Mouse (Mus musculus): ENCODE measurements at regions not wholly inside any gene's neighbourhood (a gene's known extent, or its start where the extent isn't known, plus 50 kb on each side); places are given as distances from the start of the nearest gene placed in this dataset.

GRCm38 (mm10) chr15:5507545-5507913 is 263.5 kb upstream of the Ptger4 start:
- DNase-seq (ENCODE audit: low spot score in 2 of 2) = no peak

DNA sequence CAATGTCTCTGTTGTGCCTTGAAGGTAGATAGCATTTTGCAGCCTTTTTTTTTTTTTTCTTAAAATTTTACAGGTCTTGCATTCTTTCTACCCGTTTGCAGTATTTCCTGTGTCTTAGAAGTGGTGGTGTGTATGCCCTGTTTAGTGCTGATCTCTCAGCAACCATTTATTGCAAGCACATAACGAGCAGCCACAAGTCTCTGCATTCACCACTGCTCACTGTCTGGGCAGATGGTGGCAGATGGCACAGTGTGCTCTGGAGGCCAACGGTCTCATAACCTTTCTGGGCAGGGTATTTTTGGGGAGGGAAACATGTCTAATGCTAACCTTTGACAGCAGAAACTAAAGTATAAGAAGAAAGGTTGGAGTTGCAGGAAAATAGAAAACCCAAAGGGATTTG is 266.1 kb upstream of the Ptger4 start:
- no peak for DNase-seq (ENCODE audit: low spot score in 2 of 2)

DNA sequence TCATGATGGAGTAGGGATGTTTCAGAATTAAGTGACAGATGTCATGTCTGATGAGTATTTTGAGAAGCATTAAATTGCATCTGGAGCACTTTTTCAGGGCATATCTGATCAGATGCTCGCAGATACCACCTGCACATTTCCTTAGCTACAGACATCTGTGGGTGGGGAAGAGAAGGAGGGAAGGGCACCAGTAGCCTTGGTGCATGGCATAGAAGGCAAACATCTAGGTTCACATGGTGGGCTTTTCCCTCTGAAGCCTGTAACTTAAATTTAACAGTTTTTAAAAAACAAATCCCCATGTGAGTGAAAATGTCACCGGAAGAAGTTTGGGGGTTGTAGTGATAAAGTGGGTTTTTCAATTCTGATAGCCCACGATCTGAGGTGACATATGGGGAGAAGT is 267.1 kb upstream of the Ptger4 start:
- no peak for DNase-seq (ENCODE audit: low spot score in 2 of 2)

- no peak for DNase-seq (ENCODE audit: low spot score in 2 of 2)
Observed at GRCm38 (mm10) chr15:5512546-5512945, 268.6 kb upstream of the Ptger4 start.

DNA sequence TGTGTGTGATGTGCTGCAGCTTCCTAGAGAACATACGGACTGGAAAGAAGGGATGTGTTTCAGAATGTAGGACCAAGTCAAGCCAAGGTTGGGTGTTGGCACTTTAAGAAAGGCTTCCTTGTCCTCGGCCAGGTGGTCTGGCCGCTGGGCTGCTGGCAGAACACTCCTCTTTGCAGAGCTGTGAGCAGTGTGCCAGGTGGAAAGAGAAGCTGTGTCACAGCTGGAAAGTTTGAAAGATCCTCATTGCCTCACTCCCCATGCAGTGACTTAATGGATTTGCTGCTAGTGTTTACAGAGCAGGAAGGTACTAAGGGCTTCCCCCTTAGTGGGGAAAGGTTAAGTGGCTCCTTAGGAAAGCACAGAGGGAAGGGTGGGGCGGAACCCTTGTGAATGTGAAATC is 269.2 kb upstream of the Ptger4 start:
- no peak for DNase-seq (ENCODE audit: low spot score in 2 of 2)

DNA sequence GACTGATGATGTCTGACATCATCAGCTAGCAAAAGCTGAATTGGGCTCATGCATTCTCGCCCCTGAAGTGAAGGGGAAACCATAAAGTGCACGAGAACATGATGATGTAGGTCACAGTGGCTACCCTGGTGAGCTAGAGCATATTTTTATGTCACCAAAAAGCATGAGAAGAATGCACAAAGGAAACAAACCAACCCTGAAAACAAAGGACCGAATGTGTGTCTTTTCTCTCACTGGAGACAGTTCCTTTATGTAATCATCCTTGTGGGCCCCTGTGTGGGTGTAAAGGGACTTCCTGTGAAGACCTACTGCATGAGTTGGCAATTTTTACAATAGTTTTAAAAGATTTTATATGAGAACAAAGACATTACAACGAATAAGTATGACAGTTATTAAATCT is 270.2 kb upstream of the Ptger4 start:
- no peak for DNase-seq (ENCODE audit: low spot score in 2 of 2)

- no peak for DNase-seq (ENCODE audit: low spot score in 2 of 2)
Observed at GRCm38 (mm10) chr15:5517244-5517966, 273.4 kb upstream of the Ptger4 start.

- DNase-seq (ENCODE audit: low spot score in 2 of 2) = no peak
Observed at GRCm38 (mm10) chr15:5519552-5519951, 275.6 kb upstream of the Ptger4 start.

DNA sequence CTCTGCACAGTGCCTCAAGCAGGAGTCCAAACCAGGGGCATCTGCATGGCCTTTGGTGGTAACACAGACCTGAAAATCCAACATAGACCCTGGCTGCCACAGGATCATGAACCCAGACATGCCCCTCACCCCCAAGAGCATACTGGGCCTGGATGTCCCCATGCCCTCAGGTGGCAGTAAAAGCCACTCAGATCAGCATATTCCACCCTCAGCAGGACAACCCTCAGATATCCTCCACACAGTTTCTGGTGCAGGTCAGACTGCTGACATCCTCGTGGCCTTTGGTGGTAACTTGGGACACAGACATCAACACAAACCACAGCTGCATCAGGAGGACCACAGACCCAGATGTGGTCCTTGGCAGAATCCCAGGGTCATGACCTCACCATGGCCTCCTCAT is 276.0 kb upstream of the Ptger4 start:
- no peak for DNase-seq (ENCODE audit: low spot score in 2 of 2)

- no peak for DNase-seq (ENCODE audit: low spot score in 2 of 2)
Observed at GRCm38 (mm10) chr15:5528619-5529018, 284.6 kb upstream of the Ptger4 start.

DNA sequence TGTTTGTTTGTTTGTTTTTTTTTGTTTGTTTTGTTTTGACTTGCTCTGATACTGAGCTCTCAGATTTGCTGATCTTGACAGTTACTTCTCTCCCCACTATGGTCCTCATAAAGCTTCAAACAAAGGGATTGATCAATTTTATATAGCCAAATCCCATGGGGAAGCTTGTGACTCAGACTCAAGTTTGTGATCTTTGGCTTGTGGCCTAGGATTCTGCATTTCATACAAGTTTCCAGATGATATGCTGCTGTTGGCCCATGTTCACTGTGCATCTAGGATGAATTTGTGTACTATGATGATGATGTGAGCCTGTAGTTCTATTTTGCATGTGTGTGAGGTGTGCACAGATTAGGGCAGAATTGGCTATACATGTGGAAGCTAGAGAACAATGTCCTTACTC is 289.7 kb upstream of the Ptger4 start:
- no peak for DNase-seq (ENCODE audit: low spot score in 2 of 2)

- no peak for DNase-seq (ENCODE audit: low spot score in 2 of 2)
Observed at GRCm38 (mm10) chr15:5537432-5537831, 293.4 kb upstream of the Ptger4 start.

GRCm38 (mm10) chr15:5539301-5539928 is 295.4 kb upstream of the Ptger4 start:
- no peak for DNase-seq (ENCODE audit: low spot score in 2 of 2)

DNA sequence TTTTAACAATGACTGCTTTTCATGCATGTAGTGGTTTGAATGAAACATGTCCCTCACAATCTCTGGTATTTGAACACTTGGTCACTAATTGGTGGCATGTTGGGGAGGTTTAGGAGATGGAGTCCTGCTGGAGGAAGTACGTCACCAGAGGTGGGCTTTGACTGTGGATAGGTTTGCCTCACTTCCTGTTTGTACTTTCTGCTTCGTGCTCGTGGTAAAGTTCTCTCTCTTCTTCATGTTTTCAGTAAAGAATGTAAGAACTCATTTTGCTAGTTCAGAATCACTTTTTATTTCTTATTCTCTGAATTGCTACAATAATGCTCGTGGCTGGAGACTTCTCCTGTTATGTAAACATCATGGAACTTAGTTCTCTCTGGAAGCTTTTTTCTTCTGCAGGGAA is 310.5 kb upstream of the Ptger4 start:
- DNase-seq (ENCODE audit: low spot score in 2 of 2) = no peak

DNA sequence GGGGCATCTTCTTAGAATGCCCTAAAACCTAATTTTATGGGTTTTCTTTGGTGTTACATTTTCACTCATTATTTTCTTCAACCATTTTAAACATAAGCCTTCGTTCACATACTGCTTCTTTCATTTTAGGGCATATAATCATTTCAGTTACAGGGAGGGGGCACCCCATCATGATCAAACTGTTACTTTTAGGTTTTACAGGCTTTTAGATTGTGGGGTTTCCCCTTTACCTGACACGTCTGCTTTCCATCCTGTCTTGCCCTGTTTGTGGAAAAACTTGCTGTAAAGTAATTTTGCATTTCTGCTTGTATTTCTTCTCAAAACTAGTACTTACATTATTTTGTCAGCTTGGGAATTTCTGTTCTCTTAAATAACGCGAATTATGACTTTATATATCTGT is 310.9 kb upstream of the Ptger4 start:
- DNase-seq (ENCODE audit: low spot score in 2 of 2) = no peak

GRCm38 (mm10) chr15:5555381-5556066 is 311.5 kb upstream of the Ptger4 start:
- DNase-seq (ENCODE audit: low spot score in 2 of 2) = no peak

DNA sequence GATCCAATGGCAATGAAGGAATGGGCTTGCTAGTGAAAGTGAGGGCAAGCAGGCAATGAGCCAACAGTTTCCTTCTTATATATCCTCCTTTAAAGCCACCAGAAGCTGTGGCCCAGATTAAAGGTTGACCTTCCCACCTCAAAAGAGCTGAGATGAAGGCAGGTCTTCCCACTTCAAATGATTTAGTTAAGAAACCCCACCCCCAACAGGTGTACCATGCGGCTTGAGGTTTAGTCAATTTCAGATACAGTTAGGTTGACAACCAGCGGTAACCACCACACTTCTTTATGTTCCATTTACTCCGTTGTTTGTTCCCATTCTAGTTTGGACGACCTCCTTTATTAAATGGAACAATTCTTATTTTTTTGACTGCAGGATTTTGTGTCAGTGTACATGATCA is 317.8 kb upstream of the Ptger4 start:
- DNase-seq (ENCODE audit: low spot score in 2 of 2) = no peak

DNA sequence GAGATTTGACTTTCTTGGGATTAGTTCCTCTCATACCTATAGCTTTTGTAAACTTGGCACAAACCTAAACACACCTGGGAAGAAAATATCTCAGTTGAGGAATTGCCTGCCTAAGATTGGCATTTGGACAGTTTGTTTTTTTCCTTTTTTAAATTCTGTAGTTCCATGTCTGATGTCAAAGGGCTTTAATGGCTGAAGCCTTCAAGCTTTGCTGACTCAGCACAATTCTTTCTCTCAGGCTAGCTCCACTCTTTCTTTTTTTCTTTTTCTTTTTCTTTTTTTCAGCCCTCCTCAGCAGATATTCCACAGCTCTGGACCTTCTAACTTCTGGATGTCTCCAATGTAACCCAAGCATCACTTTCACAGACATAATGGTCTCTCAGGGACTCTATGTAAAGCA is 330.4 kb upstream of the Ptger4 start:
- DNase-seq (ENCODE audit: low spot score in 2 of 2) = no peak

DNA sequence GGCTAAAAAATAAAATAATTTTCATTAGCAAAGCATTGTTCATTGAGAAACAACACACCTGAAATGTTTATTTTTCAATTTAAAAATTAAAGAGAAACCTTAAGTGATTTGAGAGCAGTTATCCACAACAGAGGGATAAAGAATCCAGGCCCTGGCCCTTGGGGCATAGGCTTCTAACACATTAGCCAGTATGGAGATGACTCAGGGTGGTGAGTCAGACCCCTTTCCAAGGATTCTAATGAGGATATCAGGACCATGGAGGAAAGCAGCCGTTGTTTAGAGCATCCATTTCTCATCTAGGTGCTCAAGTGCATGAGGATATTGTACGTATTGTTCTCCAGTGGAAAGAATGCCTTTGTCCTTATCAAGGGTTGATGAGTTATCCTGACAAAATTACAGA is 335.6 kb upstream of the Ptger4 start:
- DNase-seq (ENCODE audit: low spot score in 2 of 2) = no peak

DNA sequence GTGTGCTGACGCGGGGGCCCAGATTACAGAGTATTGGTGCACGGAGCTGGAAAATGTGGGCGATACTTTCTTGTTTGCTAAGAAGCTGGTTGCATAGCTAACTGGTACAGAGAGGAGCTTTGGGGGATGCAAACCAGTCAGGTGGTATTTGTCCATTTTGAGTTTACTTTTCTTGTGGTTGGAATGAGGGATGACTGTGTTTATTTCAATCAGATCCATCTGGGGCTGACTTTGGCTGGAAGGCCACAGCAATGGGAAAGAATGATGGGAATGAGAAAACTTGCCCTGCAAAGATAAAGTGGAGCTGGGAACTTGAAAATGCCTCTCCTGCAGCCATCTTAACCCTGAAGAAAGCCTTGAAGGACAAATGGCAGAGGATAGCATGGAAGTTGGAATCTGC is 336.4 kb upstream of the Ptger4 start:
- DNase-seq (ENCODE audit: low spot score in 2 of 2) = no peak

GRCm38 (mm10) chr15:5584381-5584780 is 340.4 kb upstream of the Ptger4 start:
- no peak for DNase-seq (ENCODE audit: low spot score in 2 of 2)

- DNase-seq (ENCODE audit: low spot score in 2 of 2) = no peak
Observed at GRCm38 (mm10) chr15:5604732-5605266, 360.8 kb upstream of the Ptger4 start.

All from adrenal gland, postnatal 4 days (tissue).